Mouse (Mus musculus) testis, postnatal 10 days (tissue): Measurements from ENCODE around the gene Hmmr.

Experiments used
- DNase-seq: peaks from one replicate; pipeline ENCODE4 v3.0.0; 2021; ENCODE audit warnings: low spot score

The Hmmr gene

DNA sequence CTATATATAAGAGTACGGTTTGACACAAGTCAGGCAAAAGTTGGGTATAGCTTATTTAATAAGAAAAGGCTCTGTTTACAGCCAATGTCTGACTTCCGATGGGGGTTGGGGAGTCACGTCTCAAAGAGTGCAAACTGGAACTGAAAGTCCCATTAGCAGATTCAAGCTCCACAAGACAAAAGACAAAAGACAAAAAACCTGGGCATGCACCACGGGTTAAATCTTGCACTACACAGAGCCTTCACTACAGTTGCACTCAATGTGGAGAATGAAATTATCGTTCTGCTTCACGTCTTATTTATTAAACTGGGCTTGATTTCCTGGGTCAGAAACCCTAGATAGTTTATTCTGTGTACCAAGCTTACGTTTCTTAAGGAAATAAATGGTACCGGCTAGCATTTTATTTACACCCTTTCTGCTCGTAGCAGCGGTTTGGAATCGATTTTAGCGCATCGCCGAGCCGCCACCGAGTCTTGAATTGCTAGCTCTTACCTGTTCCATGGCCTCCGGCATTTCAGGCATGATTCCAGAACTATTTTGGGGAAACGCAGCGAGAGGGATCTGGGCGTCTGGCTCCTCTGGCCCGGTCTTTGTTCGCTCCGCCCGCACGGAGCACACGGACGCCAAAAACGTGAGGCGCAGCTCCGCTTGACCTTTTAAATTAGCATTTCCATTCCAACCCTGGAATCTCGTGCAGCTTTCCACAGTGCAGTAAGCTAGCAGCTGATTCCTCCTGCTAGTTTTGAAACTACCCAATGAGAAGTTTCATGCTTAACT, 38.7 kb downstream of the Hmmr start:
- peak; percentile 70 for DNase-seq

DNA sequence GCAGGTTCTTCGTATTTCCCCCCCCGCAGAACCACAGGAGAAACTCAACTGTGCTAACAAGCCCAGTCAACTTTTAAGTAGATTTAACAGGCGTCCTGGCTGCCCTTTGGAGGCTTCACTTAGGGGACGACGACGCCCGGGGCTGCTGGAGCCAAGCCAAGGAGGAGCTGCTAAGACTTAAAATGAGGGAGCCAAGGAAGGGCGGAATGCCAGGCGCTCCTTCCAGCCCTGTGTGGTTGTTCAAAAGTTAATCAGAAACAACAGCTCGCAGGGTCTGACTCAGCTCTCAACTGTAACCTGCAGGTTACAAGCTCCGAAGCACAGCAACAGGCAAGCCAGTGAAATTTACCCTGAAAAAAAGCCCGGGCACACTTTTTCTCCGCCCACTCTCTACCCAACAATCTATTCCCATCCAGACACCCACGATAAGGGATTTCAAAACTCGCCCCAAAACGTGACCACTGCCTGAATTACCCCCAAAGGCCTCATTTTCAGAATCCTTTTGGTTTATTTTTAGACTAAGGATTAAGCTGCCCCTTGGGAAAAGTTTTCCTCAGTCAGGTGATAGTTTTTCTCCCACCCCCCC, 39.8 kb downstream of the Hmmr start:
- DNase-seq: peak; percentile 85

DNA sequence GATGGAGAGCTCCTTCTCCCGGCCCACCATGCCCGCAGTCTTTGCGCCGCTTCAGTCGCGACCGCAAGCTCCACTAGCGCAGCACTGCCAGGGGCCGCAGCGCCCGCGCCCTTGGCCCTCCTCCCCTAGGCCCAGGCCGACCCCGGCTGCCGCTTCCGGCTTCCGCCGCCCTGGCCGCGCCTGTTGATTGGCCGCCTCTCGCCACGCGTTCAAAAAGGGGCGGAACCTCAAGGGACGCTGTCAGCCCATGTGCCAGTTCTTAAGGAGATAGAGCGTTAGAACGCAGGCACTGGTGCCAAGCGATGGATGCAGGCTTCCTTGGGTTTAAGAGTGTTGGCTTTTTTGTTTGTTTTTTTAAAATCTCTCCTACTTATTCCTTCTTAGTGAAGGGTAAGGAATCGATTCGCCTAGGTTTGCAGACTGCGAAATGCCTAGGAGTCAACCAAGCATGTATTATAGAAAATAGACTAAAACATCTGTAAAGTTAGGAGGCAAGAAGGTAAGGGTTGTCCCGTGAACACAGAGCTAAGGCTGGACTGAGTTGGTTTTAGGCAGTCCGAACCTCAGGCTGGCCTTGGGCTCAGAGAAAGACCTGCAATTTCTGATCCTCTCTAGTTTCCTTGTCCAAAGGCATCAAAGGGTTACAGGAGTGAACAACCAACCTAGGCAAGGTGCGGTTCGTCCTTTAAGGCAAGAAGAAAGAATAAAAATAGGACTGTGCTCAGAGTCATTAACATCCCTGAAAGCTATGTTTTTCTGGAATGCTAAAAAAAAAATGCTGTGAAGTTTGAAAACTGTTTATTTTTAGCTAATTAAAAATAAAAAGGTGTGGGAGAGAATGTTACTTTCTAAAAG, 40.5 kb downstream of the Hmmr start:
- DNase-seq: peak; percentile 93

DNA sequence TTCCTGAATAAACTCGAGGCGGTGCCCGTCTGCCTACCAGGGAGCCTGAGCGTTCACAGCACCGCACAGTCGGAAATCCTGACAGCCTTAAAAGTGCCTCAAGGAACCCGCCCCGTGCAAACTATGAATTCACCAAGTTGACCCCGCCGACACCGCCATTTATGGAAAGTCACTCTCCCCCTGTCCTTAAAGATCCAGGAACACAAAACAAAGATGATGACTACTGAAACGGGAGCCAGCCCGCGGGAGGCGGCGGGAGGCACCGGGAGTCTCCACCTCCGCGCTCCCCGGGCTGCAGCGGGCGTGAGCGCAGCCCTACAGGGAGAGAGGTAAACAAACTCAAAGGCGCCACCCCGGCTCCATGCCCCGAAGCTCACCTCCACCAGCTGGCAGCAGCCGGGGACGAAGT, 41.1 kb downstream of the Hmmr start:
- DNase-seq: no peak

DNA sequence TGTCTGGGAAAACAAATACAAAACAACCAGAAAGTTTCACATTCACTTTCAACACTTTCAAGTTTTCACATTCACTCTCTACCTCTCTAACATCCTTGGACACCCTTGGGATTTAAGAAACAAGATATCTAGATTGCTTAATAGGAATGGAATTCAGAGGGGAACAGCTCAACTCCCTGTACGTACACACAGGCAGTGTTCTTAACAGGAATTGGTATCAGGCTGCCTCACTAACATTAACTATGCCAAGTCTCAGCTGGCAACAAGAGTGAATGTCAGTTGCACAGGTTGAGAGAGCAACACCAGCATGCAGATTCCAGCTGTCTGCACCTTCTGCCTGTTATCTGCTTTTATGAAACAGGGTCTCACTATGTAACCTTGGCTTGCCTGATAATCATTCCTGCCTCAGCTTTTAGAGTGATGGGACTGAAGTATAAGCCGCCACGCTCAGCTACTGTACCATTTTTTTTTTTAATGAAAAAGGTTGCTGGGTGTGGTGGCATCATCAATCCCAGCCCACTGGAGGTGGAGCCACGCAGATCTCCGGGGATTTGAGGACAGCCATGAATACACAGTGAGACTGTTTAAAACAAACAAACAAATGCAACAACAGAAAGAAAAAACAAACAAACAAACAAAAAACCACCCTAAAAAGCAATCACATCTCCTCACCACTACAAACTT, 42.6 kb downstream of the Hmmr start:
- no peak for DNase-seq

DNA sequence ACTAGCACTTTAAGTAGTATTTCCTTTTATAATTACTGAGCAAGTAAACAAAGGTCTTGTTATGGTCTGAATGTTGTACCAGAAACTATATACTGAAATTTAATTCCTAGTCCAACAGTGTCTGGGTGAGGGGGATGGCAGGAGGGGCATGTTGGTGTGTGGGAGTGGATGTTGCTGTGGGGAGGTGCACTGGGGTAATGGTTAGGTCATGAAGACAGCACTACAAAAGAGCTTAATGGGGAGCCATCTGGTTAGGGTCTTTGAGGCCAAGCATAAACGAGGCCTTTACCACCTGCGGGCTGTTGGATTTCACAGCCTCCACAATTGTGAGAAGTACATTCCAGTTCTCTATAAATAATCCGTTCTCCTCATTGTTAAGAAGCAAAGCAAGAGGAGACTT, 49.9 kb downstream of the Hmmr start:
- DNase-seq: no peak

DNA sequence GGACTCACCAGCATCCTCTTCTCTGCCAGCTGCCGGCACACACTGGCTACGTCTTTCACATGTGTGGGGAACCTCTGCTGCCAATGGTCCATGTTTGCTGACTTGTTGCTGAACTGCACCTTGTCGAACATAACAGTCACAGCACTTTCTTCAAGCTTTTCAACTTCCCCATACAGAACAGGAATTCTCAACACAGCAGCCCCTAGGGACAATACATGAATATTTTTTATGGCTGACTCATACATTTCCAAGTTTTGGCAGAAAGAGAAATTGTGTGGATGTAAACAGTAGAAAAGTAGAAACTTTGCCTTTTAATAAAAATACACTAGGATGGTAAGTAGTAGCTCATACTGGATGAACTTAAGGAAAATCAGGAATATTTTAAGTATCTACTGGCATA, 50.8 kb downstream of the Hmmr start:
- no peak for DNase-seq

DNA sequence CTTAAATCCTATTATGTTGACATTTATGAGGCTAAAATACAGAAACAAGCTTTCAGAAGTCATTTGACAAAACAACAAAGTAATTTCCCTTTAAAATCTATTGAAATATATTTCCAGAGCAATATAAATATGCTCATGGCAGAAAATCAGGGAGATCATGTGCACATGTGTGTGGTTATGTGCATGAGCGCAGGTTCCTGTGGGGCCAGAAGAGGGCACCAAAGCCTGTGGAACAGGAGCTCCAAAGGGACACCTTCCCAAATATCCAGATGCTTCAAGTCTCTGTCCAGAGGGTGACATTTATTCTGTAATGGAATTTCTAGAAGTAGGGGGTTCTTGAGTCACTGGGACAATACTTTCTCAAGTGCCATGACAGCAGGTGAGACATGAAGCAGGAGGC, 56.1 kb downstream of the Hmmr start:
- no peak for DNase-seq

DNA sequence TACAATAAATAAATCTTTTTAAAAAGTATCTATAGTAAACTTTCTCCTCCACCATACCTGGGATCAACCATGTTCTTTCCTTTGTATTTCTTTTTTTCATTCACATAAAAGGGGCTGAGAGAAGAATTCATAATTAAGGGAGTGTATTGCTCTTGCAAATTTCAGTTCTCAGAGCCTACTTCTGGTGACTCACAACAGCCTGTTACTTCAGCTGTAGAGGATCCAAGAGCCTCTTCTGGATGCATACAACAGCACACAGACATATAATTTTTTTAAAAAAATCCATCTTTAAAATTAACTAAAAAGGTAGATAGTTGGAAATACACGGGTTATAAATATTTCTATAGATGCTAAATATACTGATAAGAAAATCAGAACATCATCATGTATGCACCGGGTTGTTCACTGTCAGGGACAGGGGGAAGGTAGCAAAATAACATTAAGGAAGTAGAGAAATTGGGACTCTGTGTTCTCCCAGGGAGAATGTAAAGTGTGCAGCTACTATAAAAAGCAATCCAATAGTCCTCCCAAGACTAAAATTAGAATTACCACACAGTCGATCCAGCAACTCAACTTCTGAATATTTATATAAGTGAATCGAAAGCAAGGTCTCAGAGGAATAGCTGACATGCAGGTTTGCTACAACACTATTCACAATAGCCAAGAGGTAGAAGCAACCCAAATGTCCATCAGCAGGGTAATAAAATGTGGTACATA, 58.0 kb downstream of the Hmmr start:
- DNase-seq: no peak
